Mouse (Mus musculus) inflammation-experienced regulatory T-cells, adult 16 weeks (primary cell): Measurements from ENCODE around the gene Scgb1b30. TPM values are rescaled to one million over a fixed set of nuclear protein-coding genes. Genes with fewer than 3 reads are reported as not detected.

Source experiments
- polyA plus RNA-seq: library from polyadenylated mRNA; unstranded; fragments of 100-300 nt; shearing (Covaris generic); gene quantifications from one replicate; pipeline ENCODE4 v1.2.1, GENCODE M21; 2017

Gene Scgb1b30
- not detected for polyA plus RNA-seq

GRCm38 (mm10) chr7:34094911-34095481, at the start of gene Scgb1b30:
Scgb1b30 (plus strand) TSS chr7:34095431.

DNA sequence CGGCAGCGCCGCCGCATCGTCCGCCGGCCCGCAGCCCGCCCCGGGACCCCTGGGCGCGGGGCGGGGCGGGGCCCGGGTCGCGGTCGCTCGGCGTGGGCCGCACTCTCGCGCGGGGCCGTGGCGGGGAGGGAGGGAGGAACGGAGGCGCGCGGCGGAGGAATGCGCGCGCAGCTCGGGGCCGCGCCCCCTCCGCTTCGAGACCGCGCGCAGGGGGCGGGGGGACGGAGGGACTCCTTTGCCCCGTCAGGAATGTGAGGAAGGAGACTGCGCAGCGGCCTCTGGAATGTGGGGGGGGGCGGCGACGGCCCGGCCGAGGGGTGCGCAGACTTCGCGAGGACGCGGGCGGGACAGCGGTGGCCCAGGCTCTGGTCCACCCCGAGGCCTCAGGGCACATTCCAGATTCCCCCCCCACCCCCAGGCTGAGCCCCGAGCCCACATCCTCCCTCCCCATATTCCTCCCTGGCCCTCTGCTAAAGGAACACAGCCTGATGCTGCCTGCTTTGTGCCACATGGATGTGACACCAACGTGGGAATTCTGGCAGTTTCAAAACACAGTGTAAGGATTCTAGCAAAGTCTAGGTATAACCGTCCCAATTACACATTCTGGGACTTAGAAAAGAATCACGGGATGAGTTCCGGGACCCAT, 38.0 kb downstream of the Scgb1b30 start, which contains the start of gene Wtip:
Gene Wtip (minus strand): TSS at position 152 of the 646 bp plus-strand sequence.

Other genes with a start within 250 kb of the Scgb1b30 start
- gene Scgb2b26, start 150.4 kb upstream of the Scgb1b30 start, polyA plus RNA-seq = not detected
- gene Scgb2b27, start 81.5 kb upstream of the Scgb1b30 start, polyA plus RNA-seq = not detected
- gene Scgb1b27, start 73.9 kb upstream of the Scgb1b30 start, polyA plus RNA-seq = not detected
- gene Wtip, start 37.8 kb downstream of the Scgb1b30 start, polyA plus RNA-seq = not detected
- gene Uba2, start 74.2 kb downstream of the Scgb1b30 start, polyA plus RNA-seq = 168 TPM
- gene Pdcd2l, start 101.2 kb downstream of the Scgb1b30 start, polyA plus RNA-seq = 54.6 TPM
- 345 TPM for gene Gpi1, start 134.9 kb downstream of the Scgb1b30 start, polyA plus RNA-seq
- gene Gm6096, start 155.6 kb downstream of the Scgb1b30 start, polyA plus RNA-seq = not detected
- 38.4 TPM for gene 4931406P16Rik, start 218.1 kb downstream of the Scgb1b30 start, polyA plus RNA-seq